Mouse (Mus musculus) cerebellum, postnatal 10 days (tissue): ENCODE data around the gene Gfra1.

Source experiments
- DNase-seq, 2 experiments: peaks; one replicate each; pipeline ENCODE4 v3.0.0; 2021; ENCODE audit warnings: mixed read lengths in 2 of 2

Gfra1 gene

DNA sequence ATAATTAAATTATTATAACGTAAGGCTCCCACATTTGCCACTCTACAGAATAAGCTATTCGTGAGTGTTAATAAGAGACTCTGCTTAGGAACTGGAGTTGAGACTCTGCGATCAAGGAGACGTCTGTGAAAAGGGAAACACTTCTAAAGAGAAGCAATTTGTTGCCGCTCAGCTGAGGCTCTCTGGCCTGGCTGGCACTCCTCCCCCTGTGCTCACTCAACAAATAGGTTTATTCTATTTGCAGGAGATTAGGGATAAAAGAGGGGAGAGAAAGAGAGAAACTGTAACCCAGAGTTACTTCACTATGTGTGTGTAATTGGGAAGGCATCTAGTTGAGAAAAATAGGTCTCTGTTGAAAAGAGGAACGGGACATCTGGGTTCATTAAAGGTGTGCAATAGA is 204.6 kb downstream of the Gfra1 start:
- DNase-seq: no peak

- no peak for DNase-seq
Observed at GRCm38 (mm10) chr19:58250237-58250636, 205.5 kb downstream of the Gfra1 start.

DNA sequence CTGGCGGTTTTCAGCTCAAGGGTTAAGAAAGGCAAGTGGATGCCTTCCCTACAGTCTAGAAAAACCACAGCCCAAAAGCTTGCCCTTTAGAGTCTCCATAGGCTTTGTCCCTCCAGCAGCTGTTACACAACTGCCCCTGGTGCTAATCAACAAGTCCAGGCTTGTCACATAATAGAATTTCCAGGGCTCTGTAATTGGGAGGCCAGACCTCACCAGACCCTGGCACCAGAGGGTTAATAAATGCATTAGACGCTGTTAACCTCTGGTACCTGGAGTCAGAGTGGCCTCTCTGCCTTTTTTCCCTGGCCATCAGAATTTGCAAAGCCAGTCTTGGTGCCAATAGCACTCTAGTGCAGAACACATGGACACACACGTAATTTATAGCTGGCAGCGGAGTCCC is 211.6 kb downstream of the Gfra1 start:
- no peak for DNase-seq

DNA sequence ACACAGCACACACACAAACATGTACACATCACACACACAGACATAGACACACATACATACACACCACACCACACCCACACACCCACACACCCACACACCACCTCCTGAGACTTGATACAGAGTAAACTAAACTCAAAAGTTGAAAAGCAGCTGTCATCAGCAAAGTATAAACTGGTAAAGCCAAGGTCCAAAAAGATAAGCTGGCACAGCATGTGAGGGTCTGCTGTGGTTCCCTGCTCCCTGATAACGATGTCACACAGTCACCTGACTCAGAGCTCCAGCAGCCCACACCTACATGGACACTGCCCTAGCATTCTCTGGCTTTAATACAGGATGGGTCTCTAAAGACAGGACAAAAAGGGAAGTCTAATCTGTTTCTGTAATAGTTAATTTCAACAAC is 212.1 kb downstream of the Gfra1 start:
- DNase-seq: no peak

GRCm38 (mm10) chr19:58238325-58238724 is 217.4 kb downstream of the Gfra1 start:
- DNase-seq: no peak

DNA sequence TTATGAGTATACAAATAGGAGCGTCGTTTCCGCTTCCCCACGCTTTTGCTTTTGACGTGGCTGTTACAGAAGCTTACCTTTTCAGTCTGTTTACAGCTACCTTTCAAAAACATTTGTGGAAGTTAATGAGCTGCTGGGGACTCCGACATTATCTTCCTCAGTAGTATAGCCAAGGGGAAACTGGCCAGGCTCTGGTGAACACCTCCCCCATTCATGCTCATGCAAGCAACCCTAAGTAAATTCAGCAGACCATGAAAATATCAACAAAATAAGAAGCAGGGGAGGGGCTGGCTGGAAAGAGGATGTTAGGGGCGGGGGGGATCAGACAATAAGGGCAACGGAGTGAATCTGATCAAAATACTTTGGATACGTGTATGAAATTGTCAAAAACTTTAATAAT is 228.0 kb downstream of the Gfra1 start:
- DNase-seq: no peak

DNA sequence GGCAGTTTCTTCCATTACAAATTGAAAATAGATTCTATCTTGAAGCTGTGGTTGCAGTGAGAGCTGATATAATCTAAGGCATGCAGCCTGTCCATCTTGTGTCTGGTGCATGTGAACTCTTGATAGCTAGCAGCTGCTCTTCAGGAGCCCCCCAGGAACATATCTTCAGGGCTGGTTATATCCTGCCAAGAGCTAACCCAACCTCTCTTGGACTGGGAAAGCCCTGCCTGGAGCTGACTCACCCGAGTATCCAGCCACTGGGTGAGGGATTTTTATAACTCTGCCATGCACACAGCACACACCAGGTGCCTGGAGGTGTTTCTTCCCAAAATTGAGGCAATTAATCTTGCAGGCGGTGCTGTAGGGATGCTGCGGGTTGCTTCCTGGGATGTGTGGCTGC is 228.8 kb downstream of the Gfra1 start:
- no peak for DNase-seq

DNA sequence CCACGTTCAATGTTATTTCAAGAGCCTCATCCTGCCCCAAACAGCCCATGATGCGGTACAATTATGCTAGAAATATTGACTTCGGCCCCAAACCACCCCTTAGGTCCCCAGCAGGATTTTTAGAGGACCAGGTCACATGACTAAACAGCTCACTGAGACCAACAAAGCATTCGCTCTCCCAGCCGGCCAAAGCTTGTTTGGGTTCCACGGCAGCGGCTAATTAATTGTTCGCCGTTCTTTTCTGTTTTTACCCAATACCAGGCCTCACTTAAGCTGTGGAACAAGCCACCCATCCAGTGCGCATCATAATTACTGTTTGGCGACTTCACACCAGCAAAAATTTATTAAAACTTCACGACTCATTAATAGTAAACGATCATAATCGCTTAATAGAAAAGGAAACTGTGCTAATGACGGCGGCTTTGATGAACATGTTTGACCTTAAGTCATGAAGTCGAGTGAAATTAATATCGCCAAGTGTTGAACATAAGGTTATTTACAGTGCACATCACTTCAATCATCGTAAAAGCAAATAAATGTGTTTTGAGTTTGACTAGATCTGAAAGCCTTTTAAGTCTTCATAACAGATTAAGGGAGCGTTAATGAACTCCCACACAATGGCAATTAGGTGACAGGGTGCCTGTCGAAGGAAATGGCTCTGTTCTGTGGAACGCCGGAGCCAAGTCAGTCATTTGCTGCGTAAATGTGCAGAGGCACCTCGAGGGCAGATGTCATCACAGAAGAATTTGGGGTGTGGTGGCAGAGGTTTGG is 235.5 kb downstream of the Gfra1 start:
- no peak for DNase-seq

GRCm38 (mm10) chr19:58217591-58217990 is 238.1 kb downstream of the Gfra1 start:
- DNase-seq: peak; percentile 68 to 81

DNA sequence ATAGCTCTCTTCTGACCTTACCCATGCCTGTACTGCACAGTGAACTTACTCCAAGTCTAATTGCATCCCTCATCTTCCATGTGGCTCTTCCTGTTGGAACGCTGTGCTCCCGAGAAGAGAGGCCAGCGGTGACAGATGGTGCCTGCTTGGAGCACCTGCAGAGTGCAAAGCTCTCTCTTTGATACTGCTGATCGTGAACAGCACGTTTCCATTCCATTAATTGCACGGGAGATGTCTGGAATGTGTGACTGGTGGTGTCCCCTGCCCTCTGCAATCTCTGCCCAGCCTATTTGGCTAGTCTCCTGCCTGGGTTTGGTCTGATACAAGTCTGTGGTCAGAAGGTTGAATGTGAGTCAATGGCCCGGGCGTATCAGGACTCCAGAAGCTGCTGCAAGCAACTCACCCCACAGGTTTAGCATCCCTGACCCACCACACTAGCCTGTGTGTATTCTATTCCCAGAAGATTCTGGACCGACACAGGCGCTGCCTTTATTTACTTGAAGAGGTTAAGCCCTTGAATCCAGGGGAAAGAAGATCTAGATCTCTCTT is 249.1 kb downstream of the Gfra1 start:
- DNase-seq: peak; percentile 77 to 86

GRCm38 (mm10) chr19:58205470-58205869 is 250.2 kb downstream of the Gfra1 start:
- DNase-seq: no peak

DNA sequence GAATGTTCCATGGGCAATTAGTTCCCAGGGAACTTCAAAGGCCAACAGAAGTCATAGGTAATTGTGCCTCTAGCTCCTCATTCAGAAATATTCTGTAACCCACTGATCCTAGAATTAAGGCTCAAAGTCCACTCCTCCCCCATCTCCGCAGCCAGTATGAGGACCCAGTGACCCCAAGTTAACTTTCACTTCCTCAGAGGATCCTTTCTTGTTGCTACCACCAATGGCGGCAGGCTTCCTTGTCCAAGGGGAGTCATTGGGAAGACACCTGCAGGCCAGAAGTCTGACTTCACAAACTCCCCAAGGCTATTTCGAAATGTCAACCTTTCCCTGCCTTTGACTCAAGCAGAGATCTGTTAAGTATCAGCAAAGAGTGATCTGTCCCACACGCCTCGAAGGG is 253.1 kb downstream of the Gfra1 start:
- no peak for DNase-seq

GRCm38 (mm10) chr19:58199679-58200078 is 256.0 kb downstream of the Gfra1 start:
- DNase-seq: no peak

- no peak for DNase-seq
Observed at GRCm38 (mm10) chr19:58193733-58194456, 261.8 kb downstream of the Gfra1 start.

DNA sequence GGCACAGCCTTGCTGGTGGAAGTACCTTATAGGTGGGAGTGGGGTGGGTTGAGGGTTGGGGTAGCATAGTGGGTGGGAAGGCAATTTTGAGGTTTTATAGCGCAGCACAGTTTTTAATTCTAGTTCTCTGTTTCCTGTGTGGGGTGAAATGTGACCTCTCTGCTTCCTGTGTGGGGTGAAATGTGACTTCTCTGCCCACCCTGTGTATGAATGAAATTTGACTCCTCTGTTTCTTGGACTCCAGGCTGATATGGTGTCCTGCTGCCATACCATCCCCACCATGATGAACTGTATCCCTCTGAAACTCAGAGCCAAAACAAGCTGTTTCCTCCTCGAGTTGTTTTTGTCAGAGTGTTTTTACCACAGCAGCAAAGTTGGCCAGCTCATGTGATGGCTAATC is 264.8 kb downstream of the Gfra1 start:
- DNase-seq: no peak

DNA sequence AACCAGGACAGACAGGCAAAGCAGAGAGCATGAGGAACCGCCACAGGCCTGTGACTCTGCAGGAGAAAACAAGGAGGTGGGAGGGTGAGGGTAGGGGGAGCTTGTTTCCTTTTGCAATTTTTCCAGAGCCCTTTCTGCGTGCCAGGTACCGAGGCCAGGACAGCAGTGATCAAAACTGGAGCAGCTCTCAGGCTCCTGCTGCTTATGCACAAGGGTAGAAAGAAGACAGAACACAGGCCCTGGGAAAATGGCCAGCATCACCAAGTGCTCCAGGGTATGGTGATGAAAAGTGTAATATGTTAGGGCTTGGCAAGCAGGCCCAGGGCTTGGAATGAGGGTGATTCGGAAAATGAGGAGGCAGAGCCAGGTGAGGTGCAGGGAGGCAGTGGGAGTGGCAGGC is 269.2 kb downstream of the Gfra1 start:
- DNase-seq: peak; percentile 74 to 89
